ENCODE assay signal across 9 mouse cellular contexts in genomic region chr13:73467421-73468237, GRCm38 (mm10). TPM values are rescaled to one million over a fixed set of nuclear protein-coding genes. Genes with fewer than 3 reads are reported as not detected.
DNase-seq lines count a peak whose midpoint lies in the region; ATAC-seq and TF ChIP-seq lines count a peak whose summit lies in the region.
"Had no signal": no experiment of that assay in that cellular context is flagged by ENCODE, and none has a peak within 500 bp of the region (broad histone marks: within the 10 kb centered on the region; RNA-seq: fewer than 3 reads in every experiment).

No protein-coding gene starts in this region.

- no peak for TF ChIP-seq CTCF in thymus, adult 2 months (IDR thresholded peaks at IDR 0.05; ENCODE audit: borderline replicate concordance, control insufficient read depth, extremely low read depth, insufficient read depth, low read length, poor library complexity)

- H3K4me2 ChIP-seq in hindbrain, embryonic 13.5 days, result peak overlapping the region; percentile 89
- peak overlapping the region; percentile 78 for H3K4me2 ChIP-seq in limb, embryonic 15.5 days
- peak overlapping the region; percentile 89 for H3K4me2 ChIP-seq in midbrain, embryonic 14.5 days (ENCODE audit: low read length)

- H3K9ac ChIP-seq in hindbrain, embryonic 13.5 days, result peak overlapping the region; percentile 98
- H3K9ac ChIP-seq in limb, embryonic 15.5 days, result peak overlapping the region; percentile 84
- H3K9ac ChIP-seq in midbrain, embryonic 14.5 days (replicated peaks; ENCODE audit: low read length), result peak overlapping the region; percentile 94

- H3K4me3 ChIP-seq in erythroblast, embryonic 14.5 days (replicated peaks), result peak overlapping the region; percentile 82
- H3K4me3 ChIP-seq in hindbrain, embryonic 13.5 days, result peak overlapping the region; percentile 87
- peak overlapping the region; percentile 94 for H3K4me3 ChIP-seq in limb, embryonic 15.5 days
- H3K4me3 ChIP-seq in midbrain, embryonic 14.5 days (replicated peaks; ENCODE audit: low read depth, low read length), result peak overlapping the region; percentile 91
- H3K4me3 ChIP-seq in thymus, adult 2 months (ENCODE audit: control insufficient read depth, insufficient read depth, low read length), result peak overlapping the region; percentile 73

- peaks cover 79% of the 10 kb centered on the region for H3K4me1 ChIP-seq in erythroblast, embryonic 14.5 days (ENCODE audit: control insufficient read depth)
- H3K4me1 ChIP-seq in hindbrain, embryonic 13.5 days (replicated peaks), result peaks cover 46% of the 10 kb centered on the region
- peaks cover 25% of the 10 kb centered on the region for H3K4me1 ChIP-seq in limb, embryonic 15.5 days
- peaks cover 21% of the 10 kb centered on the region for H3K4me1 ChIP-seq in midbrain, embryonic 14.5 days (ENCODE audit: control insufficient read depth, insufficient read depth, low read length)
- H3K4me1 ChIP-seq in thymus, adult 2 months (replicated peaks; ENCODE audit: control insufficient read depth, insufficient read depth, low read length), result peaks cover 19% of the 10 kb centered on the region

- no peaks in the 10 kb centered on the region for H3K9me3 ChIP-seq in erythroblast, embryonic 14.5 days (ENCODE audit: control insufficient read depth, low read length)
- H3K9me3 ChIP-seq in hindbrain, embryonic 13.5 days, result no peaks in the 10 kb centered on the region
- H3K9me3 ChIP-seq in limb, embryonic 15.5 days, result no peaks in the 10 kb centered on the region
- H3K9me3 ChIP-seq in midbrain, embryonic 14.5 days (ENCODE audit: control insufficient read depth, low read length), result no peaks in the 10 kb centered on the region

- H3K36me3 ChIP-seq in erythroblast, embryonic 14.5 days (ENCODE audit: control insufficient read depth), result peaks cover 53% of the 10 kb centered on the region
- H3K36me3 ChIP-seq in hindbrain, embryonic 13.5 days, result no peaks in the 10 kb centered on the region
- H3K36me3 ChIP-seq in limb, embryonic 15.5 days, result no peaks in the 10 kb centered on the region
- no peaks in the 10 kb centered on the region for H3K36me3 ChIP-seq in midbrain, embryonic 14.5 days (ENCODE audit: control insufficient read depth, insufficient read depth, low read length)
- H3K36me3 ChIP-seq in thymus, adult 2 months (ENCODE audit: control insufficient read depth, insufficient read depth, low read length), result no peaks in the 10 kb centered on the region
- H3K36me3 ChIP-seq: G1E had no signal

- 1% methylated on average over 42 of the region's 53 CpGs for WGBS in hindbrain, embryonic 13.5 days
- WGBS in limb, embryonic 15.5 days, result under 1% methylated on average over 44 of the region's 53 CpGs
- WGBS in midbrain, embryonic 14.5 days, result under 1% methylated on average over 52 of the region's 53 CpGs
- WGBS in thymus, adult 2 months, result 5% methylated on average over 53 of the region's 53 CpGs

- no peak for DNase-seq in frontal cortex, postnatal 36 days (ENCODE audit: low spot score in 2 of 2)
- DNase-seq in adrenal gland, adult 18-20 months (ENCODE audit: low spot score in 2 of 2), result peak; percentile 20 to 44
- DNase-seq in midbrain, embryonic 14.5 days, result peak; percentile 57
- peak; percentile 64 for DNase-seq in thymus, adult 2 months

- ATAC-seq in frontal cortex, adult (ENCODE audit: low TSS enrichment), result peak; percentile 15; the same call in 1 of the 2 replicates
- peak; percentile 94 for ATAC-seq in hindbrain, embryonic 13.5 days (ENCODE audit: low FRiP score)
- peak; percentile 75; the same call in 1 of the 2 replicates for ATAC-seq in limb, embryonic 15.5 days (ENCODE audit: insufficient number of reproducible peaks, low FRiP score, low TSS enrichment, low read depth)
- ATAC-seq in midbrain, embryonic 14.5 days (ENCODE audit: low FRiP score, low TSS enrichment), result peak; percentile 88

- peak overlapping the region; percentile 98 for H3K27ac ChIP-seq in hindbrain, embryonic 13.5 days
- H3K27ac ChIP-seq in limb, embryonic 15.5 days, result peak overlapping the region; percentile 98
- peak overlapping the region; percentile 95 for H3K27ac ChIP-seq in midbrain, embryonic 14.5 days (replicated peaks; ENCODE audit: low read depth, low read length)
- no peak overlapping the region for H3K27ac ChIP-seq in thymus, adult 2 months (ENCODE audit: control insufficient read depth, insufficient read depth, low read length)

- no peaks in the 10 kb centered on the region for H3K27me3 ChIP-seq in erythroblast, embryonic 14.5 days (ENCODE audit: control insufficient read depth)
- H3K27me3 ChIP-seq in hindbrain, embryonic 13.5 days, result no peaks in the 10 kb centered on the region
- no peaks in the 10 kb centered on the region for H3K27me3 ChIP-seq in limb, embryonic 15.5 days
- H3K27me3 ChIP-seq in midbrain, embryonic 14.5 days (ENCODE audit: control insufficient read depth, insufficient read depth, low read length), result no peaks in the 10 kb centered on the region
- H3K27me3 ChIP-seq in thymus, adult 2 months (ENCODE audit: control insufficient read depth, insufficient read depth, low read length), result no peaks in the 10 kb centered on the region

- peak; percentile 19; the same call in 1 of the 2 replicates for TF ChIP-seq POLR2A in thymus, adult 2 months (IDR thresholded peaks at IDR 0.05; ENCODE audit: control insufficient read depth, extremely low read depth, insufficient read depth, low read length, poor library complexity)

RNA-seq across cellular contexts. Expression of gene Lpcat1, which starts 0.6 kb away (rescaled TPM):
- 10 to 100 TPM; 11.7 to 14.0 TPM for total RNA-seq in adrenal gland, adult 18-20 months (2021)
- polyA plus RNA-seq in erythroblast, embryonic 14.5 days (2012), result 11.1 and 15.4 TPM in 2 replicates
- polyA plus RNA-seq in hindbrain, embryonic 13.5 days (2015; fragmentation: Nextera tagmentation; extraction: Ambion mirVana), result 57.0 and 59.6 TPM in 2 replicates
- polyA plus RNA-seq in limb, embryonic 15.5 days (2015; fragmentation: Nextera tagmentation; extraction: Ambion mirVana), result 29.2 and 33.2 TPM in 2 replicates
- polyA plus RNA-seq in midbrain, embryonic 14.5 days (2014; fragmentation: Nextera tagmentation; extraction: Ambion mirVana), result 74.4 and 76.9 TPM in 2 replicates
- polyA plus RNA-seq in thymus, adult 2 months (2012; rRNA removed), result 38.9 and 40.9 TPM in 2 replicates
- polyA plus RNA-seq: G1E had no signal

Comparison
In these comparisons a context has a peak if more than half of its experiments do, and no peak if none do; other contexts are left out.
1. ATAC-seq: peak in every context shown above with its lines; median percentile 94 in hindbrain, embryonic 13.5 days; 88 in midbrain, embryonic 14.5 days; 75 in limb, embryonic 15.5 days; 15 in frontal cortex, adult.
2. DNase-seq: peak in adrenal gland, adult 18-20 months (2 of 2), midbrain, embryonic 14.5 days (single experiment) and thymus, adult 2 months (single experiment); none in frontal cortex, postnatal 36 days (0 of 2).
3. Peak in every context shown above with its lines, with median percentiles within 50 percentile points of each other: H3K4me3 ChIP-seq, H3K4me2 ChIP-seq and H3K9ac ChIP-seq.